Mouse (Mus musculus): ENCODE results near the gene Camkk2. TPM values are rescaled to one million over a fixed set of nuclear protein-coding genes. Genes with fewer than 3 reads are reported as not detected.
A peak's percentile ranks its signal among the peaks of the same experiment; 100 is the strongest.

The Camkk2 gene
- polyA plus RNA-seq, 1 experiment from 2014 or later, result 38.9 TPM

DNA sequence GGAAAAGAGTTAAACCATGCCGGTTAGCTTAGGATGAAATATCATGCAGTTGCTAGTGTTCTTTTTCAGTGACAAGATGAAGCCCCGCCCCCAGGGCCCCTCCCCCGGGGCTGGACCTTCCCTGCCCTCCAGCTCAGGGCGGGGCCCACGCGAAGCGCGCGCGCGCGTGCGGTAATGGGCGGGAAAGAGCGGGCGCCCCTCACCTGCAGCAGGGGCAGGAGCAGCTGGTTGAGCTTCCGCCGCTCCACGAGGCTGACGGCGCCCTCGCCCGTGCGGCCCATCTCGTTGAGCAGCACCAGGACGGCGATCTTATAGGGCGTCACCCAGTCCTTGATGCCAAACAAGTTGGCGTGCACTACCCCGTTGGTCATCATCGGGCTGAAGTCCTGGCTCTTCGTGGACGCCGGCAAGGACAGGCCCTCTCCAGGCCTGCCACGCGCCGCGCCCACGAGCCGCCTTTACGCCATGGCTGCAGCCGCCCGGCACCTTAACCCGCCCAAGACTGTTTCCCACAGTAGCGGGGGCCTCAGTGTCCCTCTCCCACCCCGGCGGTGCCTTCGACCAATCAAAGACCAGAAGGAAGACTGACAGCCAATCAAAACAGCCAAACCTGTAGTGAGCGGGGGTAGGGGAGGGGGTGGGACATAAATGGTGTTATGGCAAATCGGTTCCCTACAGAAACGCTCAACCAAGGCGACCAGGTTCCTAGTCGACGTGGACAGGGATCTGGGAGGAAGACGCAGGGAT lies 41.7 kb upstream of the Camkk2 start, which contains the start of gene Anapc5:
Gene Anapc5 (minus strand): TSS at position 563 of the 747 bp plus-strand sequence.
- H3K4me1 ChIP-seq (replicated peaks; ENCODE audit: insufficient read depth, low read length), result no peaks in the 10 kb centered on the region; the same call in none of the 2 replicates
- H3K9me3 ChIP-seq (replicated peaks; ENCODE audit: low read length), result no peaks in the 10 kb centered on the region
- peaks cover 28% of the 10 kb centered on the region for H3K36me3 ChIP-seq (ENCODE audit: insufficient read depth, low read length)
- TF ChIP-seq CTCF (IDR thresholded peaks at IDR 0.05; ENCODE audit: low read depth), result no peak
- under 1% methylated on average over 55 of the region's 55 CpGs for WGBS
- peak; percentile 99 for DNase-seq (ENCODE audit: low spot score)
- H3K4me3 ChIP-seq (replicated peaks; ENCODE audit: low read depth, low read length), result peak within 1 kb of the TSS; percentile 67
- ATAC-seq (replicated peaks; ENCODE audit: low FRiP score, low read depth), result peak; percentile 100
- H3K9ac ChIP-seq (ENCODE audit: low read depth, low read length), result peak within 1 kb of the TSS; percentile 72
- peak within 1 kb of the TSS; percentile 95 for H3K27ac ChIP-seq
- H3K27me3 ChIP-seq (ENCODE audit: insufficient read depth, low read length), result no peaks in the 10 kb centered on the region
- H3K4me2 ChIP-seq (ENCODE audit: low read length), result peak within 1 kb of the TSS; percentile 72

GRCm38 (mm10) chr5:122812699-122813098 lies 33.5 kb upstream of the Camkk2 start:
- Histone ChIP-seq H3K27ac (no peak overlapping the region), H3K9me3 (replicated peaks; ENCODE audit: low read length) (no peaks in the 10 kb centered on the region), H3K27me3 (ENCODE audit: insufficient read depth, low read length) (no peaks in the 10 kb centered on the region), H3K4me1 (replicated peaks; ENCODE audit: insufficient read depth, low read length) (no peaks in the 10 kb centered on the region), H3K4me2 (ENCODE audit: low read length) (no peak overlapping the region), H3K36me3 (ENCODE audit: insufficient read depth, low read length) (peaks cover 50% of the 10 kb centered on the region), H3K4me3 (replicated peaks; ENCODE audit: low read depth, low read length) (no peak overlapping the region), H3K9ac (ENCODE audit: low read depth, low read length) (no peak overlapping the region)
- WGBS, result 80% methylated on average over 3 of the region's 3 CpGs
- TF ChIP-seq CTCF (IDR thresholded peaks at IDR 0.05; ENCODE audit: low read depth), result no peak
- no peak for DNase-seq (ENCODE audit: low spot score)
- ATAC-seq (replicated peaks; ENCODE audit: low FRiP score, low read depth), result no peak

DNA sequence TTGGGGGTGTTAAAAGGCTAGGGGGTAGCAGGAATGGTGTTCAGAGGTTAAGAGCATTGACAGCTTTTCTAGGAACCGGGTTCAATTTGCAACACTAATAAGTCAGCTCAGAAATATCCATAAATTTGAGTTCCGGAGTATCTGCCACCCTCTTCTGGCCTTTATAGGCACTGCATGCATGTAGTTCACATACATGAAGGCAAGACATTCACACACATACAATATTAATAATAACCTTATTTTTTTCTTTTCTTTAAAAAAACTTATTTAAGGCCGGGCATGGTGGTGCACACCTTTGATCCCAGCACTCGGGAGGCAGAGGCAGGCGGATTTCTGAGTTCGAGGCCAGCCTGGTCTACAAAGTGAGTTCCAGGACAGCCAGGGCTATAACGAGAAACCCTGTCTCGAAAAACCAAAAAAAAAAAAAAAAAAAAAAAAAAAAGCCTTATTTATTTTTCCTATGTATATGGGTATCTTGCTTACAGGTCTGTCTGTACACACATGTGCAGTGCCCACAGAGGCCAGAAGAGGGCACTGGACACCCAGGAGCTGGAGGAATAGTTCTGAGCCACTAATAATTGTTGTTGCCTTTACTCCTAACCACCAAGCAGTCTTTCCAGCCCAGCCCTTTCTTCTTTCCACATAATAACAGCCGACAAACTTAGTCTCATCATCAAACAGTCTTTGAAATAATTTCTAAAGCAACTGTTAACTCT lies 32.3 kb upstream of the Camkk2 start:
- H3K4me3 ChIP-seq (replicated peaks; ENCODE audit: low read depth, low read length), result no peak overlapping the region
- no peak overlapping the region for H3K27ac ChIP-seq
- ATAC-seq (replicated peaks; ENCODE audit: low FRiP score, low read depth), result no peak
- no peak overlapping the region for H3K4me2 ChIP-seq (ENCODE audit: low read length)
- peaks cover 53% of the 10 kb centered on the region for H3K36me3 ChIP-seq (ENCODE audit: insufficient read depth, low read length)
- WGBS, result 89% methylated on average over 9 of the region's 9 CpGs
- no peak overlapping the region for H3K9ac ChIP-seq (ENCODE audit: low read depth, low read length)
- no peaks in the 10 kb centered on the region for H3K9me3 ChIP-seq (replicated peaks; ENCODE audit: low read length)
- no peaks in the 10 kb centered on the region for H3K27me3 ChIP-seq (ENCODE audit: insufficient read depth, low read length)
- DNase-seq (ENCODE audit: low spot score), result peak; percentile 80
- peak; percentile 79 for TF ChIP-seq CTCF (IDR thresholded peaks at IDR 0.05; ENCODE audit: low read depth)
- no peaks in the 10 kb centered on the region for H3K4me1 ChIP-seq (replicated peaks; ENCODE audit: insufficient read depth, low read length)

GRCm38 (mm10) chr5:122805503-122805902 lies 26.3 kb upstream of the Camkk2 start:
- no peak overlapping the region for H3K9ac ChIP-seq (ENCODE audit: low read depth, low read length)
- peak; percentile 31 for DNase-seq (ENCODE audit: low spot score)
- H3K9me3 ChIP-seq (replicated peaks; ENCODE audit: low read length), result no peaks in the 10 kb centered on the region
- no peak overlapping the region for H3K27ac ChIP-seq
- no peak for ATAC-seq (replicated peaks; ENCODE audit: low FRiP score, low read depth)
- H3K27me3 ChIP-seq (ENCODE audit: insufficient read depth, low read length), result no peaks in the 10 kb centered on the region
- no peak overlapping the region for H3K4me2 ChIP-seq (ENCODE audit: low read length)
- TF ChIP-seq CTCF (IDR thresholded peaks at IDR 0.05; ENCODE audit: low read depth), result peak; percentile 50
- H3K36me3 ChIP-seq (ENCODE audit: insufficient read depth, low read length), result peaks cover 67% of the 10 kb centered on the region
- H3K4me3 ChIP-seq (replicated peaks; ENCODE audit: low read depth, low read length), result no peak overlapping the region
- WGBS, result 64% methylated on average over 3 of the region's 3 CpGs
- H3K4me1 ChIP-seq (replicated peaks; ENCODE audit: insufficient read depth, low read length), result no peaks in the 10 kb centered on the region

DNA sequence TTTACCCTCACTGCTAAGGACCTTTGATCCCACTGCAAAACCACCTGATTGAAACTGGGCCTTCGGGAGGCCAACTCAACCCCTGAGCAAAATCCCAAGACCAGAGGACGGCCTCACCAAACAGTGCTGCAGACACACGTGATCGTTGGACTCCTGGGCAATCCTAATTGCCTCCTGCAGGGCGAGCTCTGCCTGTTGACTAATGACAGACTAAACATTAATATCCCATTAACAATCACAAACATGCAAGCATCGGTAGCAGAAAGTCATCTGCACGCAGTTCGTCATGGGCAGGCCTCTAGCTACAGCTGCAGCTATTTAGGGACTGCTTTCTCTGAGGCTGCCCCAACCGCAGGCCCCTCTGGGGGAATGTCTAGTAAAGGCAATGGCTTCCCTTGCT lies 23.5 kb upstream of the Camkk2 start:
- ATAC-seq (replicated peaks; ENCODE audit: low FRiP score, low read depth) (peak; percentile 76), DNase-seq (ENCODE audit: low spot score) (no peak)
- TF ChIP-seq CTCF (IDR thresholded peaks at IDR 0.05; ENCODE audit: low read depth), result no peak
- WGBS, result 73% methylated on average over 9 of the region's 9 CpGs
- H3K9me3 ChIP-seq (replicated peaks; ENCODE audit: low read length), result no peaks in the 10 kb centered on the region
- H3K27ac ChIP-seq, result peak overlapping the region; percentile 54; the same call in 1 of the 2 replicates
- peaks cover 85% of the 10 kb centered on the region for H3K36me3 ChIP-seq (ENCODE audit: insufficient read depth, low read length)
- no peak overlapping the region for H3K4me2 ChIP-seq (ENCODE audit: low read length)
- H3K9ac ChIP-seq (ENCODE audit: low read depth, low read length), result no peak overlapping the region
- H3K27me3 ChIP-seq (ENCODE audit: insufficient read depth, low read length), result no peaks in the 10 kb centered on the region
- no peak overlapping the region for H3K4me3 ChIP-seq (replicated peaks; ENCODE audit: low read depth, low read length)
- no peaks in the 10 kb centered on the region for H3K4me1 ChIP-seq (replicated peaks; ENCODE audit: insufficient read depth, low read length)

- no peak overlapping the region for H3K9ac ChIP-seq (ENCODE audit: low read depth, low read length)
- H3K4me1 ChIP-seq (replicated peaks; ENCODE audit: insufficient read depth, low read length), result no peaks in the 10 kb centered on the region
- no peaks in the 10 kb centered on the region for H3K27me3 ChIP-seq (ENCODE audit: insufficient read depth, low read length)
- no peak overlapping the region; the same call in 1 of the 2 replicates for H3K27ac ChIP-seq
- peaks cover 83% of the 10 kb centered on the region for H3K36me3 ChIP-seq (ENCODE audit: insufficient read depth, low read length)
- ATAC-seq (replicated peaks; ENCODE audit: low FRiP score, low read depth), result no peak
- TF ChIP-seq CTCF (IDR thresholded peaks at IDR 0.05; ENCODE audit: low read depth), result no peak
- no peak overlapping the region for H3K4me2 ChIP-seq (ENCODE audit: low read length)
- no peaks in the 10 kb centered on the region for H3K9me3 ChIP-seq (replicated peaks; ENCODE audit: low read length)
- DNase-seq (ENCODE audit: low spot score), result no peak
- WGBS, result 96% methylated on average over 8 of the region's 8 CpGs
- no peak overlapping the region for H3K4me3 ChIP-seq (replicated peaks; ENCODE audit: low read depth, low read length)
These were observed 22.5 kb upstream of the Camkk2 start for GRCm38 (mm10) chr5:122801684-122802083.

Measured in kidney, postnatal 0 days (tissue).